Mouse (Mus musculus) heart, adult 2 months (tissue): Measurements from ENCODE around the gene Mcfd2.

Experiments used
- CTCF ChIP-seq: fragments of 200-600 bp; IDR thresholded peaks from 2 replicates; pipeline ENCODE4 v1.8.1; 2022; ENCODE audit warnings: antibody characterized with exemption, mild to moderate bottlenecking, moderate library complexity
- EP300 ChIP-seq: fragments of 200-500 bp; IDR thresholded peaks from 2 replicates; pipeline ENCODE4 v1.6.1; 2011; ENCODE audit warnings: low read depth, low read length, control low read depth; ENCODE audit not compliant: insufficient read depth
- POLR2A ChIP-seq: fragments of 200-500 bp; IDR thresholded peaks from 2 replicates; pipeline ENCODE4 v1.6.1; 2011; ENCODE audit warnings: mild to moderate bottlenecking, low read depth, low read length, control low read depth; ENCODE audit not compliant: insufficient read depth

DNA sequence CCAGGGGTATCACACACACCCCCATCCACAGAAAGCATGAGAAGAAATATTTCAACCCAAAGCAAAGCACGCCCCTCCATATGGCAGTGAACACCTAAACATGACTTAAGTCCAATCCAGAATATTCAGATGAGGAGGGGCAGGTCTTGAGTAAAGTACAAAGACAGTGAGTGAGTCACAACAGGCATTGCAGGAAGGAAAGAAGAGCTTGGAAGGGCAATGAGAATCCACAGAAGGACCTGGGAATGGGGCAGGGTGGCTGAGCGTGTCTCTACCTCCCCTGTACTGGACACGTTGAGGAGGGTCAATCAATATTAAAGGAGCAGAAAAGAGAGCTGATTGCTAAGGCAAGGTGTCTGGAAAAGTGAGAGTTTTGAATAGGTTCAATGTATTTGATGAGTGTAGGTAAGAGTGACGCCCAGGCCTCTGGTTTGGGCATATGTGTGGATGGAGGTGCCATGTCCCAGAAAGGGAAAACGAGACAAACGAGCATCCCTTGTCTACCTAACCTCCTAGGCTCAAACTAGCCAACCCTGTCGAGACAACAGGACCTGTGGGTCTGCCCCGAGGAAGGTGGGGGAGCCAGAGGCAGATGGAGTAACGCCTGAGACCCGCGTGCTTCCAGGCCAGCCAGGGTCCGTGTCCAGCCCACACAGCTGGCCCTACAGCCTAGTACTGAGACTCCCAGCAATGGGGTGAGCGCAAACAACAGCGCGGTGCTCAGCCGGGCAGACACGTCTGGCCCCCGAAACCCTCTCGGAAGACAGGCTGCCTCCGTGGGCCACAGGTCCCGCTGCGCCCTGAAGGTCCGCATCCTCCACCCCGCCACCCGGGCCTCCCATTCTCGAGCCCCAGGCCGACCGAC lies 576 bp downstream of the Mcfd2 start:
- TF ChIP-seq CTCF = no peak
- TF ChIP-seq POLR2A = no peak
- no peak for TF ChIP-seq EP300
